Mouse (Mus musculus): ENCODE measurements around the gene Gpa33.

DNA sequence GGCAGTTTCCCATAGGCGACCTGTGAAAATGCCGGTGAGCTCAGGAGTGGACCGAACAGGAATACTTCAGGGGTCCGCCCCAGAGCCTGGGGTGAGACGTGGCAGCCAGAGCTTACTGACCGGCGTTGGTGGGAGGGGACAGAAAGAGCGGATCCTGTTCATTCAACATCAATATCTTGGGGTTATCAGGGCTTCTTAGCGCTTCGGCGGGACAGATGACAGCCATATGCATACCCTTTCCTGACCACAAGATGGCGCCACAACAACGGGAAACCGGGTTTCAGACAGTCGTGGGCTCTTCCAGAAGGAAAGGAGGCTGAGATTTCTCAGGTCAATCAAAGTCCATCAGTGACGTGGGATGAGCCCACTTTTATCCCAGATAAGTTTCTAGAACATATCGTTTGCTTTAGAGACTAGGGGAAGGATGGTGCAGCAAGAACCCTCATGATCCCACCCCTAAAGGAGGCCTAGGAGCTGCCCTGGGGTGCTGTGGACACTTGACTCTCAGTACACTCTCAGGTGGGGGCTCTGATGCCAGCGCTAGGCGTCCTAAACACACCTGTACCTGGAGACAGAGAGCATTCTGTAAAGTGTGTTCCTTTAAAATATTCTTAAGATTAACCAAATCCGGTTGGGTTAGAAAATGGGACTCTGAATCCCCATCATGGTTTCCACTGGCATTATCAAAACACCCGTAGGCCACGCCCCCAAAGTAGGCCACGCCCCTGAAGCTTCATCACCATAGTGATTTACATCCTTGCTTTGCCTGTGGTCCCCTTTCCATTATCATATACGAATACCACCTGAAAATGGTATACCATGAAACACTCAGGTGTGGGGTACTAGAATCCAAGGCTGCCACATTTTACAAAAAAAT lies 30.8 kb downstream of the Gpa33 start:
- TF ChIP-seq CTCF (IDR thresholded peaks at IDR 0.05; ENCODE audit: low read depth) (peak; percentile 87), EP300 (IDR thresholded peaks at IDR 0.05; ENCODE audit: low read depth) (no peak)

All from liver, embryonic 14.5 days (tissue).